Mouse (Mus musculus): ENCODE data around the gene Pdcd2l. TPM values are rescaled to one million over a fixed set of nuclear protein-coding genes. Genes with fewer than 3 reads are reported as not detected.

Gene Pdcd2l
- polyA plus RNA-seq (2015; fragmentation: Nextera tagmentation; extraction: Ambion mirVana): 54.2 and 62.3 TPM in 2 replicates

DNA sequence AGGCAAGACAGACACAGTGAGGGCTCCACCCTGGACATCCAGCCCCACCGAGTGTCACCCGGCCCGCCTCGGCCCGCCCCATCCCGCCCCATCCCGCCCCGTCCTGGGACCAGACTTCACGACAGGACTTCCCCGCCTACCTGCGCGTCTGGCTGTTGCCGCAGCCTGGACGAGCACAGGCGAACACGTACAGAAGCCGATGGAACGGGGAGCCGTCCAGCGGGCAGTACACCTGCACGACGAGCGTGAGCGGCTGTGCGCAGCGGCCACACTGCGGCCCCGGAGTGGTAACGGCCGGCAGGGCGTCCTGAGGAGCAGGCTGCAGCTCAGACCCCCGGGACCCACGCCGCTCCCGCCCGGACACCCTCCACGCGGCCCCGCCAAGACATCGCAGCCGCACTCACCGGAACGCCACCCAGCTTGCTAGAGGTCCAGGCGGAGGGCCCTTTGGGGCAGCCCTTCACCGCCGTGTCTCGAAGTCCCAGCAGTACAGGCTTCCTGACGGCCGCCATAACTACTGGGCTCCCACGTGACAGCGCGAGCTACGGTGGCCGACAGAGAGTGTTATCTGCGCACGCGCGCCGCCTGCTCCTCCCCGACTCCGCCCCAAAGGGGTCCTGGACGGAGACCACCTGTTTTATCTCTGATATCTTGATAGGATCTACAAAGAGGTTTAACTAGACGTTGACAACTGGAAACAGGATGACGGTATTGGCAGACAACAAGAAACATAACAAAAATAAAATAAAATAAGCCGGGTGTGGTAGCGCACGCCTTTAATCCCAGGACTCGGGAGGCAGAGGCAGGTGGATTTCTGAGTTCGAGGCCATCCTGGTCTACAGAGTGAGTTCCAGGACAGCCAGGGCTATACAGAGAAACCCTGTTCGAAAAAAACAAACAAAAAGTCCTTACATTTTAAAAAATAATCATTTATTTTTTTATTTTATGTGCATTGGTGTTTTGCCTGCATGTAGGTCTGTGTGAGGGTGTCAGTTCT, at the start of gene Pdcd2l:
TSS of gene Pdcd2l (minus strand) at position 530 of the 997 bp plus-strand sequence.
- peak; percentile 90 for DNase-seq (ENCODE audit: low spot score)

- no peak for DNase-seq (ENCODE audit: low spot score)
Observed at GRCm38 (mm10) chr7:34242176-34242575, 45.7 kb upstream of the Pdcd2l start.

DNA sequence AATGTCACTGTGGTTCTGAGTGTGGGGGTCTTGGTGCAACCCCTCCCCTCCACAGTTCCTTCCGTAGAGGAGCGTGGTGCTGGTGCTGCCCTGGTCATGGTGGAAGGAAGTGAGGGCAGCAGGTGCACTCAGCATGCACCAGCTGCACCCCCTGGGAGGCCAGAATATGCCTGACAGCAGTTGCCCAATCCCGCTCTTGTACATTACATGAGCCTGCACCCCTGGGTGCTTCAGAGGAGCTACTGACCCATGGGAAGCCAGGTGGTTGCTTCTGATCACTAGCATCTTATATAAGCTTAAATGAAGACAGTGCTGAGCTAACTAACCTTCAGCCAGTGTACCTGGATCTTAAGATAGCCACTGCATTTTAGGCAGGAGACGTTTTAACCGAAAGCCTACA, 41.6 kb upstream of the Pdcd2l start:
- DNase-seq (ENCODE audit: low spot score): no peak

- no peak for DNase-seq (ENCODE audit: low spot score)
Observed at GRCm38 (mm10) chr7:34235602-34236001, 39.1 kb upstream of the Pdcd2l start.

GRCm38 (mm10) chr7:34234610-34235561, 38.4 kb upstream of the Pdcd2l start:
- peak; percentile 25 for DNase-seq (ENCODE audit: low spot score)

DNA sequence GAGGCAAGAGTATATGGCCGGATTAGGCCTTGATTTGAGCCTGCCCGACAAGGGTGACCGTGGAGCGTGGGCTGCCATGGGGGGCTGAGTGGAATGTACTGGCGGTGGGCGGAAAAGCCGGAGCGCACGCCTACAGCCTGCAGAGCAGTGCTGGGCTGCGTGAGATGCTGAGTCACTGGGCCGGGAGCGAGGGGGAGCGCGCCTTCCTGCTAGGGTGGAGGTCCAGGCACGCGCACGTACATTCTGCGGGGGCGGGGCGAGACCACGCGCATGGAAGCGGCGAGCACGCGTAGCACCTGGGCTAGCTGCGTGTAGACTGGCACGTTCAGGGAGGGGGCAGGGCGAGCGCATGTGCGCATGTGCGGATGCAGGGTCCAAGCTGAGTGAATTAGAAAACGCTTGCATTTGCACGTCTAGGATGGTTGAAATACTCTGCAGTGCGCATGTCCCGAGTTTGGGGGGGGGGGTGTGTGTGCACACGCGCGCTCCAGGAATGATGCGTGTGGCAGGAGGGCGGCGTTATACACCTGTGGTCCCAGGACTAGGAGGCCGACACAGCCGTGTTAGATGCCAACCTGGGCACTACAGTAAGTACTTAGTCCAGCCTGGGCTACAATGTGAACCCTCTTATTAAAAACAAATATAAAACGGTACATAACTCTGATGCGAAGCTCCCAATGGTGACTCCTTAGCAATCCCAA, 37.6 kb upstream of the Pdcd2l start:
- peak; percentile 99 for DNase-seq (ENCODE audit: low spot score)

DNA sequence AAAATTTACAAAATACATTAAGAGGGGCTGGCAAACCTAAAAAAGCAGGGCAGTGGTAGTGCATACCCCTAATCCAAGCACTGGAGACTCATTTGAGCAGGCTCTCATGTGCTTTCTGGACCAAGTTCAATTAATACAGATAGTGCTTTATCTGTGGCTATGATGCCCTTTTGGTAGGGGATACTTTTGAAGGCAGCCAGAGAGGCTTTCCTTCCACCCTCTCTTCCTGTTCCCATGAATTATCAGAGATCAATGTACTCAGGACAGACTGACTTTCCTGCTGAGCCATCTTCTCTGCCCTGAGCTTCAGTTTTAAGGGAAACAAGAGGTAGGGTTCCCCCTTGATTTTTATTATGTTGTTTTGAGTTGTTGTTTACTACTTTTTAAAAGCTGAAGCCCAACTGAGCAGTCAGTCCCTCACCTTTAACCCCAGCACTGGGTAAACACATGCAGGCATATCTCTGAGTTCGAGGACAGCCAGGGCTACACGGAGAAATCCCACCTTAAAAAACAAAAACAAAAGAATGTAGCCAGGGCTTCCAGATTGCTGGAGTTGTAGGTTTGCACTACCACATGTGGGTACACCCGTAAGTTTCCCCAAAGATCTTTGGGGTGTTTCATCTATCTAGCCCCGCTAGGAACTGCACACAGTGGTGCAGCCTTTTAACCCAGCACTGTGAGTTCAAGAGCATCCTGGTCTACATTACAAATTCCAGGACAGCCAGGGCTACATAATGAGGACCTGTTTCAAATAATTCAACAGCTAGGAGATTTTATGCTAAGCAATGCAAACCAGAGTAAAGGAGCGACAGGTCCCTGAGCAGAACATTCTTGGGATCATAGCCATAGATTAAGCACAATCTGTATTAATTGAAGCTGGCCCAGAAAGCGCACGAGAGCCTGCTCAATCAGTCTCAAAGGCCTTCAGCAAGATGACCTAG, 36.6 kb upstream of the Pdcd2l start:
- no peak for DNase-seq (ENCODE audit: low spot score)

- DNase-seq (ENCODE audit: low spot score): peak; percentile 89
Observed at GRCm38 (mm10) chr7:34230116-34230515, 33.7 kb upstream of the Pdcd2l start, which contains the start of gene Gpi1. Gpi1 (minus strand) TSS chr7:34230336.

DNA sequence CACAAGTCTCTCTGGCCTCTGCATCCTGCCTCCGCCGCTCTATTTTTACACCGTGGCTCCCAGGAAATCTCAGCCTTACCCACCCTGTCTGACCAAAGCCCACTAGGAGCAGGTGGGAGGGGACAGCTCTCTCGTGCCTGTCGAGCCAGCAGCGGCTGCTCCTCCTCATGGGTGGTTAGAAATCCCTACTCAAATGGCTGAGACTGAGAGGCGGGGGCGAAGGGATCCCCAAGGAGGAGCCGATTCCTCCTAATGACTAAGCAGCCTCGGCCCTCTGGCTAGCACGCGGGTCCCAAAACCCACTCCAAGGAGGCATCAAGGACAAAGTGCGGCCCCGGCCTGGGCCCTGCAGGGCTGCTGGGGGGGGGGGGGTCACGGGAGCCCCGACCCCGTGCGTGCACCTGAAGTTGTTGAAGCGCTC, 33.2 kb upstream of the Pdcd2l start:
- DNase-seq (ENCODE audit: low spot score): peak; percentile 11

DNA sequence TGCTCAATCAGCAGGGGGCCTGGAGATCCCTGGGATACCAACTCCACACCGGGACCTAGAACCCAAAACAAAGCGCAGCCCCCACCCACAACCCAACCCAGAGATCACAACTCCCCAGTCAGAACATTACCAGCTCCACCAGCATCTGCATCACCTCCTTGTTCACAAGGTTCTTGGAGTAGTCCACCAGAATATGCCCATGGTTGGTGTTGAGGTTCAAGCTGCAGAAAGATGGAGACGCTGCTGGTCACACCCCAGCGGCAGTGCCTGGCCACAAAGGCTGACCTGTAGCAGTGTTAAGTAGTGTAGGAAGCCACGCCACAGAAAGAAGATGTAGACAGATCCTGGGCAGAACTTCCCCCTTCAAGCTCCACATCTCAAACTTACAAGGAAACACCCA, 32.7 kb upstream of the Pdcd2l start:
- no peak for DNase-seq (ENCODE audit: low spot score)

DNA sequence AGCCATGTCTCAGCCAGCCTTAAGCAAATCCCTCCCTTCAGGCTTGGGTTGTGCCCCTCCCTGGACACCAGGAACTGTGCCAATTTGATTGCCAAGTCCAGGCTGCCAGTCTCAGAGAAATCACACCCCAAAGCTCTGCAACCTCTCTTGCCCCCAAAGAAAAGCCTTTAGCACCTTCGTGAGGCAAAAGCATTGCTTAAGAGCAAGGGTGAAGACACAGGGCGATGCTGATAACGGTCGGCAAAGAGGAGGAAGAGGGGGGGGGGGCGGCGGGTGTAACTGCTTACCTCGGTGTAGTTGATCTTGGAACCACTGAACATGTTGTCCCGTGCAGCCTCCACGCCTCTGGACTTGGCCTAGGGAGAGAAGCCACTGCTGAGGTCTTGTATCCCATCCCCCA, 32.2 kb upstream of the Pdcd2l start:
- DNase-seq (ENCODE audit: low spot score): peak; percentile 14

DNA sequence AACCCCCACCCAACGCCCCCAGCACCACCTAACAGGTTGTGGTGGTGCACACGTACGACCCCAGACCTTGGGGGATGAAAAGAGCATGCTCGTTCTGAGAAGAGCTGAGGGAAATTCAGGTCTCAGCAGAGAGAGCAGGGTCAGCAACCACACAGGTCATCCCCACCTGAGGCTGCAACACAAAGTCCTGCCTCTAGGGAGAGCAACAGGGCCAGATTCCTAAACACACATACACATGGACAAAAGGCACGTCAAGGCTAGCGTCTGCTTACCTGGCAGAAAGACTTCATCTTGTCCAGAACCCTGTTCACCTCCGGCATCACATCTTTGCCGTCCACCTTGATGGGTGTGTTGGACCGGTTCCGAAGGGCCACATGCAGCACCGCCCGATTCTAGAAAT, 30.4 kb upstream of the Pdcd2l start:
- DNase-seq (ENCODE audit: low spot score): no peak

GRCm38 (mm10) chr7:34226086-34226485, 29.6 kb upstream of the Pdcd2l start:
- DNase-seq (ENCODE audit: low spot score): no peak

- no peak for DNase-seq (ENCODE audit: low spot score)
Observed at GRCm38 (mm10) chr7:34224308-34224707, 27.8 kb upstream of the Pdcd2l start.

DNA sequence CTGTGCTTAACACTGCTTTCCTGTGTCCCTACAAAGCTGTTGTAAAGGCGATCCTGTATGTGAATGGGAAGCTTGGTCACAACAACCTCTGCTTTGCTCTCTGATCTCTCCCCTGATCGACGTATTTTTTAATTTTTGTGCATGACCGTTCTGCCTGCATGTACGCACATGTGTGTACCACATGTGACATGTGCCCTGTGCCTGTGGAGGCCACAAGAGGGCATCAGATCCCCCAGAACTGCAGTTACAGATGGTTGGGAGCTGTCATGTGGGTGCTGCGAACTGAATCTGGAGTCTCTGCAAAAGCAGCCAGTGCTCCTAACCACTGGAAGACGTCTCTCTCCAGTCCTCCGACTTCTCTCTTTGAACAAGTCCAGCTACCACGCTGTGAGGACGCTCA, 25.9 kb upstream of the Pdcd2l start:
- DNase-seq (ENCODE audit: low spot score): no peak

- DNase-seq (ENCODE audit: low spot score): no peak
Observed at GRCm38 (mm10) chr7:34221594-34222250, 25.3 kb upstream of the Pdcd2l start.

GRCm38 (mm10) chr7:34218496-34218895, 22.0 kb upstream of the Pdcd2l start:
- no peak for DNase-seq (ENCODE audit: low spot score)

DNA sequence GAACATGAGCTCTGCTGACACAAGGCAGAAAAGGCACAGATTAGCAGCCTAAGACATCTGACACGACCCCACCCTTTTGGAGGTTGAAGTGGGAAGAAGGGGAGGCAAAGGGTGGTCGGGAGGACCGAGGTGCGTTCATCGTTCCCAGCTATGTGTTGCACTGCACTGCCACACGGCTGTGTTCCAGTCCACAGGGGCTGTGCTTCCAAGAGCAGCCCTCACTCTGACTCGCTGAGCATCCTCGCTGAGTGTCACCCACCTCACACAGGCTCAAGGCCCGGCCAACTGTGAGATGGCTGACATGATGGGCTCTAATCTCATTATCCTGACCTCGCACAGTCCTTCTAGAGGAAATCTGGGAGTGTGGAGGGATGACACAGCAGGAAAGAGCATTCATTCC, 20.0 kb upstream of the Pdcd2l start:
- DNase-seq (ENCODE audit: low spot score): no peak

DNA sequence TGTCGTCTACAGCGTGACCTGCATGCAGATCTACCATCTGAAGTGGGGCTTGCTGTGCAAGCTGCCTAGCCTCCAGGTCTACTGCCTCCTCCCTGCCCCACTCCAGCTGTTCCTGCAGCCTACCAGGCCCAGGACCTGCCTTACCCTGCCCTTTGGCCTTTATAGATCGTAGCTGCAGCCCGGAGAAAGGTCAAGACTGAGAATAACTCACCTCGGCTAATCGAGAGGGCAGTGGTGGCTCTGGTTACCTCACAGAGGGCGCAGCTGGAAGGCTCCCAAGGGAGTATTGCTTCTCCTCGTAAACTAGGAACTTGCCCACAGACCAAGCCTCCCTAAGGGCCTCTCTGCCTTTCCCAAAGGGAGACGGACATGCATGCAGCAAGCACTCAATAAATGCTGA, 19.0 kb upstream of the Pdcd2l start:
- no peak for DNase-seq (ENCODE audit: low spot score)

All from thymus, postnatal 0 days (tissue).